Mouse (Mus musculus) hindbrain, embryonic 12.5 days (tissue): Measurements from ENCODE around the gene Baz1b. TPM values are rescaled to one million over a fixed set of nuclear protein-coding genes. Genes with fewer than 3 reads are reported as not detected.

ENCODE experiments used
- ATAC-seq: fragments of 200-750 bp; cut with Nextera tagmentation; 2 replicates; pipeline ENCODE4 v1.8.0; 2017; ENCODE audit warnings: moderate TSS enrichment; ENCODE audit not compliant: low FRiP score
- H3K27ac ChIP-seq: fragments of 300-500 bp; sonication (generic); 2 replicates; pipeline ENCODE4 v1.5.1; 2016; ENCODE audit warnings: mild to moderate bottlenecking
- H3K27me3 ChIP-seq: fragments of 300-500 bp; sonication (generic); 2 replicates; pipeline ENCODE4 v1.6.1; 2016; ENCODE audit warnings: mild to moderate bottlenecking
- H3K36me3 ChIP-seq: fragments of 300-500 bp; sonication (generic); 2 replicates; pipeline ENCODE4 v1.6.1; 2016; ENCODE audit warnings: mild to moderate bottlenecking
- H3K4me1 ChIP-seq: fragments of 300-500 bp; sonication (generic); 2 replicates; pipeline ENCODE4 v1.6.1; 2016
- H3K4me2 ChIP-seq: fragments of 300-500 bp; sonication (generic); replicated peaks from 2 replicates; pipeline ENCODE4 v1.6.1; 2016; ENCODE audit warnings: mild to moderate bottlenecking
- H3K4me3 ChIP-seq: fragments of 300-500 bp; sonication (generic); 2 replicates; pipeline ENCODE4 v1.5.1; 2016; ENCODE audit warnings: mild to moderate bottlenecking
- H3K9ac ChIP-seq: fragments of 300-500 bp; sonication (generic); 2 replicates; pipeline ENCODE4 v1.6.1; 2016; ENCODE audit warnings: mild to moderate bottlenecking, moderate library complexity
- H3K9me3 ChIP-seq: fragments of 300-500 bp; sonication (generic); replicated peaks from 2 replicates; pipeline ENCODE4 v1.6.1; 2016; ENCODE audit warnings: mild to moderate bottlenecking
- WGBS: fragments of 180-500 bp; shearing (Covaris S2); methylation state at CpG from one replicate; pipeline ENCODE4 v1.1.7; 2016; 5-methylcytosine and 5-hydroxymethylcytosine counted together
- polyA plus RNA-seq: library from polyadenylated mRNA; unstranded; fragments of >200 nt; fragmentation: Nextera tagmentation; extraction: Ambion mirVana; gene quantifications from 2 replicates; pipeline ENCODE4 v1.2.1, GENCODE M21; 2016

Gene Baz1b
- polyA plus RNA-seq, 1 experiment from 2014 or later = 63.6 TPM

DNA sequence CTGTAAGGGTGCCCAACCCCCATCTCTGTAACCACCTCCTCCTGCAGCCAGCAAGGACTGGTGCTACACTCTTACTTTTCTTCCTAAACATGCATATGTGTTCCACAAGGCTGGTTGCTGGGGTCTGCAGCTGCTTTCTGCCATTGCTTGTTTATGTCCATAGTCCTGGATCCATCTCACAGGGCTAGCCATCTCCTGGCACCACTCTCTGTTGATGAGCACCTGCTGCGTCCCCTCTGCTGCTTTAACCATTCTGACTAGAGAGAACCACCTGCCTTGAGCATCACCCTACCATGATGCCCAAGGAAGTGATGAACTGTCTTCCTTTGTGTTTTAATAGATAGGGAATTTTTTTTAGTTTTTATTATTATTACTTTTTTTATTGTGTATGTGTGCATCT lies 56.1 kb downstream of the Baz1b start:
- Histone ChIP-seq H3K27me3 (no peaks in the 10 kb centered on the region), H3K9ac (no peak overlapping the region), H3K4me2 (no peak overlapping the region), H3K36me3 (peaks cover 91% of the 10 kb centered on the region), H3K4me3 (no peak overlapping the region), H3K9me3 (no peaks in the 10 kb centered on the region), H3K4me1 (peaks cover 4% of the 10 kb centered on the region; the same call in 1 of the 2 replicates), H3K27ac (no peak overlapping the region)
- ATAC-seq = no peak
- 96% methylated on average over 1 of the region's 1 CpGs for WGBS

DNA sequence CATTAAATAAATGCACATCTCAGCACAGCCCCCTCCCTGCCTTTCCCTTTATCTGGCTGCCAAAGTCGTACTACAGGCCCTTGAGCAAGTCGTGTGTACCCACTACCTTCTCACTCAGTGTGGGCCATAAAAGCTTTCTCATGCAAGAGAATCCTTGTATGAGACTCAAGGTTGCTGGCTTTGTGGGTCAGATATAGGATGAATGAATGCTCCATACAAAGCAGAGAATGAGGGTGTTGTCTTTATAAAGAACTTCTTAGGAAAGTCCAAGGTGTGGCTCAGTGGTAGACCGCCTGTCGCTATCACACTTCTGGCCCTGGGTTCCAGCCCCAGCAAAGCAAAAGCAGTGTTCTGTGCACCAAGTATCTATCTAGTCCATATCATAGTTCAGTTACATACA lies 59.5 kb downstream of the Baz1b start:
- no peaks in the 10 kb centered on the region for H3K9me3 ChIP-seq
- peaks cover 31% of the 10 kb centered on the region for H3K4me1 ChIP-seq
- peaks cover 20% of the 10 kb centered on the region for H3K27me3 ChIP-seq
- ATAC-seq = no peak
- peaks cover 57% of the 10 kb centered on the region for H3K36me3 ChIP-seq
- no peak overlapping the region for H3K4me3 ChIP-seq
- H3K27ac ChIP-seq = no peak overlapping the region
- 64% methylated on average over 4 of the region's 4 CpGs for WGBS
- H3K9ac ChIP-seq = no peak overlapping the region; the same call in 1 of the 2 replicates
- no peak overlapping the region; the same call in 1 of the 2 replicates for H3K4me2 ChIP-seq

DNA sequence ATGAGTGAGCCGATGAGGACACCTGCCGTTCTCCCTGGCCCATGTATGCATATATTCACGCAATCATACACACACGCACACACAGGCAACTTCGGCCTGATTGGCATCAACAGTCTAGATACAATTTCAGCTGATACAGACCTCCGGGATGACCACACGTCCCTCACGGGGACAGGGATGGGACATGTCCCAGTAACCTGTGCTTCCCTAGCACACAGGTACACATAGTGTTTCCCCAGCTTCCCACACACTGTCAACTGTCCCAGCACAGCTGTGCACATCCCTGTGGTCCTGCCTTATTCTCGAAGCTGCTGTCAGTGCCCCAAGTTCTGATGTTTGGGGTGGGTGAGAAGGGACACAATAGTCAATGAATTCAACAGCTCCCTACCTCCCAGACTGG lies 60.3 kb downstream of the Baz1b start:
- Histone ChIP-seq H3K36me3 (peaks cover 49% of the 10 kb centered on the region), H3K4me2 (peak overlapping the region; percentile 94), H3K4me3 (no peak overlapping the region), H3K27me3 (peaks cover 20% of the 10 kb centered on the region), H3K9ac (0 out of 2 replicates have a peak overlapping the region, but pooled peaks have one; percentile 0), H3K4me1 (peaks cover 31% of the 10 kb centered on the region), H3K27ac (no peak overlapping the region), H3K9me3 (no peaks in the 10 kb centered on the region)
- WGBS = 74% methylated on average over 9 of the region's 9 CpGs
- ATAC-seq = no peak

DNA sequence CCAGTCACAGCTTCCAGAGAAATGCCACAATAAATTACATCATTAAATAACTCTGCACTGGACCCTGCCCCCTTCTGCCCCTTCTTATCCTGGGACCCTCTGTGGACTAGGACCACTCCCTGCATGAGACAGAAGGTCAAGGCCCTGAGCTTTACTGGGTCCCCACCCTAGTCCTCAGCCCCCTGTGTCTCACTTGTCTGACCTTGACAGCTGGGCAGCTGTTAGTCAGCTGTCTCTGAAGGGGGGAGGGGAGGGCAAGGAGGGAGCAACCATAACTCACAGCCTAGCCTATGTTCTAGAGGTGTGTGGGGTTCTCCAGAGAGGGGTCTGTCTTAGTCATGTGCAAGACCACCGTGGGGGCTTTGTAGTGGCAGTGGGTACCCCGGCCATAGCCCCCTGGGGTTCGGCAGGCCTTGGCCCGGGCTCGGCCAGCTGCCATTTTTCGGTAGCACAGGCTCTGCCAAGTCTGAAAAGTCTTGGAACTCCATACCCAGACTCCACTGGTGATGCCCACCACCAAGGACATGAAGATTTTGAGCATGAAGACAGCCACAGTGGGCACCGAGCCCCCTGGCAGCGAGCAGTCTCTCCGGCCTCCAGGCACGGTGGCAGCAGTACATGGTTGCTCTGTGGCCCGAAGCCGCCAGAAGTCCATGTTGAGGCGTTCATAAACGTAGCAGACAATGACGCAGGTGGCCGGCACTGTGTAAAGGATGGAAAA lies 62.1 kb downstream of the Baz1b start:
- Histone ChIP-seq H3K9me3 (no peaks in the 10 kb centered on the region), H3K4me2 (peak overlapping the region; percentile 94), H3K9ac (peak overlapping the region; percentile 72), H3K4me3 (peak overlapping the region; percentile 68), H3K27ac (no peak overlapping the region), H3K36me3 (peaks cover 32% of the 10 kb centered on the region), H3K4me1 (peaks cover 47% of the 10 kb centered on the region), H3K27me3 (peaks cover 20% of the 10 kb centered on the region)
- WGBS = 76% methylated on average over 16 of the region's 16 CpGs
- no peak for ATAC-seq

DNA sequence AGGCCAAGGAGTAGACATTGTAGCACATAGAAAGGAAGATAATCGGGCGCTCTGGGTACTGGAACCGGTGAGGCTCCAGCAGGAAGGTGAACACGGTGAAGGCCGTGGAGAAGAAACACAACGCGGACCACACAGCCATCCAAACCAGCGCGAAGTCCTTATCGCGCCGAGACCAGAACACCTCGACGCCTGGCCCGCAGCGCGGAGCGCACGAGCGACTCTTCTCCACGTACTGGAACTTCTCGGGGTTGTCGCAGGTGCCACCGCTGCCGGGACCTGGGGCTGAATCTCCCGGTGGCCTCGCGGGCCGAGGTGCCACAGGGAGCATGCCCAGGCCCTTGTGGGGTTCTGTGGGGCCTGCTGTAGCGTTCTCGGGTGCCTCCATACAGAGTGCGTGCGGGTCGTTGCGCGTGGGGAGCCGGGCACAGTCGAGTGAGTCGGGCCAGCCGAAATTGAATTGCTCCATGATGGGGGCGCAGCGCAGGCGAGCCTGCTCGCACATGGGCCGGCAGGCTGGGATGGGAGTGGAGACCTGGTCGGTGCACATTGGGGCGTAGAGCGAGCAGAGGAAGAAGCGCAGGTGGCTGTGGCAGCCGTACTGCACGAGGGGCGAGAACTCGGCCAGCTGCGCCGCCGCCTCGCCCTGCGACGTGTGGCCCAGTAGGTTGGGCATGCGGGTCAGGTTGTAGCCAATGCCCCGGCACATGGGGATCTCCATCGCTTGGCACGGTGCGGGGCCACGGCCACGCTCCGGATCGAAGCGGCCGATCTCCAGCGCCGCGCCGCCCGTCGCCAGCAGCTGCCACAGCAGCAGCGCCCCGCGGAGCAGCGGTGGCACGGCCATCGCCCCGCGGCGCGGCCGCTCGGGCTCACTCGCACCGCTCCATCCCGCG lies 63.4 kb downstream of the Baz1b start:
- peak; percentile 21 for ATAC-seq
- H3K36me3 ChIP-seq = peaks cover 19% of the 10 kb centered on the region
- peak overlapping the region; percentile 94 for H3K4me2 ChIP-seq
- 1% methylated on average over 90 of the region's 92 CpGs for WGBS
- peak overlapping the region; percentile 68 for H3K4me3 ChIP-seq
- no peaks in the 10 kb centered on the region for H3K9me3 ChIP-seq
- peak overlapping the region; percentile 55 for H3K27ac ChIP-seq
- peaks cover 20% of the 10 kb centered on the region for H3K27me3 ChIP-seq
- H3K9ac ChIP-seq = peak overlapping the region; percentile 72
- H3K4me1 ChIP-seq = peaks cover 54% of the 10 kb centered on the region

GRCm38 (mm10) chr5:135251079-135251454 lies 64.0 kb downstream of the Baz1b start, which contains the start of gene Fzd9:
TSS of gene Fzd9 (minus strand) at chr5:135251230.
- H3K4me3 ChIP-seq = peak within 1 kb of the TSS; percentile 68
- peak; percentile 65 for ATAC-seq
- peak within 1 kb of the TSS; percentile 94 for H3K4me2 ChIP-seq
- peaks cover 20% of the 10 kb centered on the region for H3K27me3 ChIP-seq
- 0% methylated on average over 42 of the region's 51 CpGs for WGBS
- peak within 1 kb of the TSS; percentile 72 for H3K9ac ChIP-seq
- peaks cover 13% of the 10 kb centered on the region for H3K36me3 ChIP-seq
- H3K9me3 ChIP-seq = peaks cover 2% of the 10 kb centered on the region; the same call in 1 of the 2 replicates
- H3K27ac ChIP-seq = peak within 1 kb of the TSS; percentile 55
- peaks cover 54% of the 10 kb centered on the region for H3K4me1 ChIP-seq

DNA sequence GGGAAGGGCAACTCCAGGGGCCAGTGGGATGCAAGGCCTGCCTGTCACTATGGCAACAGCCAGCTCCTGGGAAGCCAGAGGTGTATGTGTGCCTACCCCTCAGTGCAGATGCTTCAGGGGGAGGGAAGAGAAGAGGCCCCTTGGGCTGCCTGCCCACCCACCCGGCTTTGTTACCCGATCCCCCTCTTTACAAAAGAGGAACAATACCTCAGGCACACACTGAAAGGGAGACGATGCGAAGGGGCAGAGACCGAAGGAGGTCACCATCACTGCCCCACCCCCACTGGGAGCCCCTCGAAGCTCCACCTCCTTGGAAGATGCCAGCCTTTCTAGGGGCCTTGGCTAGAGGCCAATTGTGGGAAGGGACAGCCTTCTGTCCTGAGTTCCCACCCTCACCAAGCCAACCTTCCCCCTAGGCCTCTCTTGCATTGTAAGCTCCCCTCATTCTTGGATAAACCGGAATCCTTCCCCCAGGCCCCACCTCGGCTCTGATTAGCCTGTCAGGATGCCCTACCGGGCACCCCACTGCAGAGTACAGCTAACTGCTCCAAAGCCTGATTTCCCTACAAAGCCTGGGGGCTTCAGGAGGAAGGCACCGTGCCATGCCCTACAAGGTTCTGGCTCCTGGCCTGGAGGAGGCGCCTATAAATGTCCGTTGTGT lies 66.8 kb downstream of the Baz1b start:
- peaks cover 20% of the 10 kb centered on the region for H3K27me3 ChIP-seq
- H3K4me1 ChIP-seq = peaks cover 53% of the 10 kb centered on the region
- peak overlapping the region; percentile 13 for H3K4me2 ChIP-seq
- ATAC-seq = peak; percentile 85
- H3K9me3 ChIP-seq = peaks cover 6% of the 10 kb centered on the region; the same call in 1 of the 2 replicates
- WGBS = 3% methylated on average over 12 of the region's 12 CpGs
- H3K27ac ChIP-seq = peak overlapping the region; percentile 86
- H3K9ac ChIP-seq = peak overlapping the region; percentile 23; the same call in 1 of the 2 replicates
- no peak overlapping the region for H3K4me3 ChIP-seq
- no peaks in the 10 kb centered on the region for H3K36me3 ChIP-seq

DNA sequence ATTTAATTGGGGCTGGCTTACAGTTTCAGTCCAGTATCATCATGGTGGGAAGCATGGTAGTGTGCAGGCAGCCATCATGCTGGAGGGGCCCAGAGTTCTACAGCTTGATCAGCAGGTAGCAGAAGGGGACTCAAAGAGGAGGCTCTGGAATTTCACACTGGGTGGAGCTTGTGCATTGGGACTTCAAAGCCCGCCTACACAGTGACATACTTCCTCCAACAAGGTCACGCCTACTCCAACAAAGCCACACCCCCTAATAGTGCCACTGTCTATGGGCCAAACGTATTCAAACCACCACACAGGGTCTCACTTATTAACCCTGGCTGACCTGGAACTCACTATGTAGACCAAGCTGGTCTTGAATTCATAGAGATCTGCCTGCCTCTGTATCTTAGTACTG lies 69.1 kb downstream of the Baz1b start:
- H3K27me3 ChIP-seq = no peaks in the 10 kb centered on the region
- H3K4me2 ChIP-seq = no peak overlapping the region
- peaks cover 6% of the 10 kb centered on the region; the same call in 1 of the 2 replicates for H3K9me3 ChIP-seq
- WGBS = 86% methylated on average over 3 of the region's 3 CpGs
- H3K4me1 ChIP-seq = peaks cover 48% of the 10 kb centered on the region
- H3K36me3 ChIP-seq = no peaks in the 10 kb centered on the region
- no peak for ATAC-seq
- no peak overlapping the region for H3K27ac ChIP-seq
- H3K9ac ChIP-seq = no peak overlapping the region
- H3K4me3 ChIP-seq = no peak overlapping the region

DNA sequence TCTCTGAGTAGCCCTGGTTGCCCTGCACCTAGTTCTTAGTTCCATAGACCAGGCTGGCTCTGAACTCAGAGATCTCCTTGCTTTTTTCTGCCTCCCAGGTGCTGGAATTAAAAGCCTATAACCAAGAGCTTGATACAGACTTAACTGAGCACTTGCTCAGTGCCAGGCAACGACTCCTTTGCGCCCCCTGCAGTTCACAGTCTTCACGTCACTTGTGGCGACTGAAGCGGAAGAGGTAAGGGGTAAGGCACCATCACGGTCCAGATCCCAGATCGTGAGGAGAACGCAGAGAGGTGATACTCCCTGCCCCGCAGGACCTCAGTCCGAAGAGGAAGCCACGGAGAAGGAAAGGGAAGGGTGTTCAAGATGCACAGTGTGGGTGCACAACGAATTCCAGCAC lies 70.5 kb downstream of the Baz1b start:
- no peak for ATAC-seq
- no peaks in the 10 kb centered on the region for H3K36me3 ChIP-seq
- no peaks in the 10 kb centered on the region for H3K27me3 ChIP-seq
- H3K9ac ChIP-seq = no peak overlapping the region
- WGBS = 84% methylated on average over 12 of the region's 12 CpGs
- H3K27ac ChIP-seq = peak overlapping the region; percentile 95
- no peak overlapping the region for H3K4me3 ChIP-seq
- H3K4me1 ChIP-seq = peaks cover 42% of the 10 kb centered on the region
- peaks cover 6% of the 10 kb centered on the region; the same call in 1 of the 2 replicates for H3K9me3 ChIP-seq
- no peak overlapping the region for H3K4me2 ChIP-seq

DNA sequence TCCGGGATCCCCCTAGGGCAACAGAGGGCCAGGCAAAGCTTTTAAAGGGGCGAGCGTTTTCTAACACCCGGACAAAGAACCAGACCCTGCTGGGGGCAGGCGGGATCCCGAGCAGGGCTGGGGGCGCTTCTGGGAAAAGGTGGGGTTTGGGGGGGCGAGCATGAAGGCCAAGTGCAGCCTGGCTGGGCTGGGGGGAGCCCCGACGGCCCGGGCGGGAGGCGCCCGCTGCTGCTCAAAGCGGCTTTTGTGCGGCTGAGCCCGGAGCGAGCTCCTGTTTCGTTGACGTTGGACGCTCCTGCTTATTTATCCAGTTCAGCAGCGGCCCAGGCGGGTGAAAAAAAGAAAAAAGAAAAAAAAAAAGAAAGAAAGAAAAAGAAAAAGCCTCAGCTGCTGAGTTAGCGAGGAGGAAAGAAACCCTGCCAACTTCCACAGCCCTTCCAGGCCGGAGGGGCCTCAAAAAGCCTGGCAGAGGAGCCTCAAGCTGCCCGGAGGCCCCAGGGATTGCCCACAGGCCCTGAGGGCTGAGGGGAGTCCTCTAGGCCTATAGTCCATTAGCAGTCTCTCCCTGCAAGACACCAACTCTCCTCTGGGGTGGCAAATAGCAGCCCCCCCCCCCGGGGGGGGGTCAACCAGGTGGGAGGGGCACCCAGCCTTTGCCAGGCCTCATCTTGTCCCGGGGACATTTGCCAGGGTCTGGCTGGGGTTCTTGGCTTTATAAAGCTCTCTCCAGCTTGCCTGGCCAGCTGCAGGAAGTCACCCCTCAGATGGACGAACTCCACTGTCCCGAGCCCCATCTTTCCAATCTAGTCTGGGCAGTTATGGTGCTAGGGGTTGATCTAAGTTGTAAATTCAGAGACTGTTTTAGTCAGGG lies 71.5 kb downstream of the Baz1b start:
- Histone ChIP-seq H3K27ac (peak overlapping the region; percentile 95), H3K4me3 (0 out of 2 replicates have a peak overlapping the region, but pooled peaks have one; percentile 6), H3K9me3 (peaks cover 6% of the 10 kb centered on the region; the same call in 1 of the 2 replicates), H3K4me1 (peaks cover 34% of the 10 kb centered on the region), H3K4me2 (peak overlapping the region; percentile 42), H3K36me3 (no peaks in the 10 kb centered on the region), H3K9ac (peak overlapping the region; percentile 37), H3K27me3 (no peaks in the 10 kb centered on the region)
- ATAC-seq = no peak
- 12% methylated on average over 30 of the region's 30 CpGs for WGBS

DNA sequence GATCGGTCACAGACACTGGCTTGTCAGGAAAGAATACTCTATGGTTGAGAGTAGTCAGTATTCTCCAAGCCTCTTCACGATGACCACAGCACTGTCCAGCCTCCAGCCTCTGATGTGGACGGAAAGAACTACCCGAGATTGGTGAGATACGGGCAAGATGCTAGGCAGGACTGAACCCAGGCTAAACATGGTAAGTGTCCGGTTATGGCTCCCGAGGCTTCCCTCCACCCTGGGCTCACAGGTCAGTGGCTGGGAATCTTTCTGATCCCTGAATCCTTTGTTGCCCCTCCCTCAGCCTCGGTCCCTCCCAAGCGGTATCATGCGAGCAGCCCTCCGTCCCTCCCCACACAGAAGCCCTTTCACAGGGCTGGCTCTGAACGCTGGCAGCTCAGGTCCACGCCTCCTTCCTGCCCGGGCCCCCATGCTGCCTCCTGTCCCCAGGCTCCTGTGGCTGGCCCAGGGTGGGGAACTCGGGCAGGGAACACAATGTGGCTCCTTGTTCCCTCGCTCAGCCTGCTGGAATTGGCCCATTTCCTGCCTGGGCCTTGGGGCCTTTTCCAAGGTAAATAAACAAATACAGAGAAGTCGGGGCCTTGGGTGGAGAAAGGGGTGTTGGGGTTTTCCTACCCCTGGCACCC lies 76.9 kb downstream of the Baz1b start:
- peak overlapping the region; percentile 28 for H3K9ac ChIP-seq
- no peaks in the 10 kb centered on the region for H3K27me3 ChIP-seq
- 19% methylated on average over 17 of the region's 17 CpGs for WGBS
- H3K4me3 ChIP-seq = no peak overlapping the region
- peaks cover 23% of the 10 kb centered on the region for H3K4me1 ChIP-seq
- peak; percentile 77 for ATAC-seq
- no peaks in the 10 kb centered on the region for H3K9me3 ChIP-seq
- no peaks in the 10 kb centered on the region for H3K36me3 ChIP-seq
- peak overlapping the region; percentile 74 for H3K27ac ChIP-seq
- H3K4me2 ChIP-seq = peak overlapping the region; percentile 25; the same call in 1 of the 2 replicates
